Mouse (Mus musculus): ENCODE results near the gene Wwp2. TPM values are rescaled to one million over a fixed set of nuclear protein-coding genes. Genes with fewer than 3 reads are reported as not detected.

Gene Wwp2
- polyA plus RNA-seq, 1 experiment from 2014 or later, result 81.2 TPM

GRCm38 (mm10) chr8:107597731-107598130 is 161.6 kb downstream of the Wwp2 start:
- no peak for ATAC-seq (ENCODE audit: low FRiP score, low read depth)

GRCm38 (mm10) chr8:107599691-107600090 is 163.5 kb downstream of the Wwp2 start:
- no peaks in the 10 kb centered on the region for H3K36me3 ChIP-seq
- H3K27me3 ChIP-seq, result peaks cover 4% of the 10 kb centered on the region; the same call in 1 of the 2 replicates
- H3K4me3 ChIP-seq, result no peak overlapping the region
- no peak overlapping the region for H3K27ac ChIP-seq (replicated peaks)
- H3K9ac ChIP-seq (replicated peaks), result no peak overlapping the region
- ATAC-seq (ENCODE audit: low FRiP score, low read depth), result no peak
- no peaks in the 10 kb centered on the region for H3K9me3 ChIP-seq
- H3K4me2 ChIP-seq (replicated peaks), result no peak overlapping the region
- H3K4me1 ChIP-seq, result no peaks in the 10 kb centered on the region; the same call in 1 of the 2 replicates
- WGBS, result 90% methylated on average over 9 of the region's 9 CpGs

More at GRCm38 (mm10) chr8:107597731-107598130, 161.6 kb downstream of the Wwp2 start:
- H3K36me3 ChIP-seq, result no peaks in the 10 kb centered on the region
- no peaks in the 10 kb centered on the region; the same call in 1 of the 2 replicates for H3K4me1 ChIP-seq
- H3K9ac ChIP-seq (replicated peaks), result no peak overlapping the region
- peaks cover 4% of the 10 kb centered on the region; the same call in 1 of the 2 replicates for H3K27me3 ChIP-seq
- no peak overlapping the region for H3K4me2 ChIP-seq (replicated peaks)
- no peak overlapping the region for H3K4me3 ChIP-seq
- H3K9me3 ChIP-seq, result no peaks in the 10 kb centered on the region
- WGBS, result 71% methylated on average over 1 of the region's 1 CpGs
- H3K27ac ChIP-seq (replicated peaks), result no peak overlapping the region

- Histone ChIP-seq H3K4me3 (no peak overlapping the region), H3K9ac (replicated peaks) (no peak overlapping the region), H3K27me3 (peaks cover 7% of the 10 kb centered on the region; the same call in 1 of the 2 replicates), H3K36me3 (no peaks in the 10 kb centered on the region), H3K4me2 (replicated peaks) (no peak overlapping the region), H3K27ac (replicated peaks) (no peak overlapping the region), H3K4me1 (peaks cover 3% of the 10 kb centered on the region), H3K9me3 (no peaks in the 10 kb centered on the region)
- WGBS, result 3% methylated on average over 7 of the region's 7 CpGs
- no peak for ATAC-seq (ENCODE audit: low FRiP score, low read depth)
Observed at GRCm38 (mm10) chr8:107603026-107603425, 166.9 kb downstream of the Wwp2 start.

MicroRNAs encoded within 50 kb of the gene (microRNA counts, 519-probe panel; counts per million panel counts)
- microRNA mmu-miR-140, result 5,869 counts per million, percentile 59 among the panel's probes with 10 or more counts

Small RNA genes lying within 50 kb of the gene (microRNA-seq; reads per million reads assigned to microRNA genes)
- 4,396 reads per million, percentile 89 among the genes with 10 or more reads in this experiment for gene Mir140

Other genes with a start within 250 kb of the Wwp2 start
- gene Nfat5, start 142.9 kb upstream of the Wwp2 start, polyA plus RNA-seq (2016; fragmentation: Nextera tagmentation; extraction: Ambion mirVana), result 14.3 and 15.6 TPM in 2 replicates
- gene Nqo1, start 33.2 kb upstream of the Wwp2 start, polyA plus RNA-seq (2016; fragmentation: Nextera tagmentation; extraction: Ambion mirVana), result 5.2 and 5.6 TPM in 2 replicates
- 72.8 and 80.7 TPM in 2 replicates for gene Nob1, start 11.3 kb upstream of the Wwp2 start, polyA plus RNA-seq (2016; fragmentation: Nextera tagmentation; extraction: Ambion mirVana)
- gene Psmd7, start 152.1 kb downstream of the Wwp2 start, polyA plus RNA-seq (2016; fragmentation: Nextera tagmentation; extraction: Ambion mirVana), result 278 and 283 TPM in 2 replicates

All from midbrain, embryonic 12.5 days (tissue).